Mouse (Mus musculus): ENCODE measurements around the gene Sephs2.

DNA sequence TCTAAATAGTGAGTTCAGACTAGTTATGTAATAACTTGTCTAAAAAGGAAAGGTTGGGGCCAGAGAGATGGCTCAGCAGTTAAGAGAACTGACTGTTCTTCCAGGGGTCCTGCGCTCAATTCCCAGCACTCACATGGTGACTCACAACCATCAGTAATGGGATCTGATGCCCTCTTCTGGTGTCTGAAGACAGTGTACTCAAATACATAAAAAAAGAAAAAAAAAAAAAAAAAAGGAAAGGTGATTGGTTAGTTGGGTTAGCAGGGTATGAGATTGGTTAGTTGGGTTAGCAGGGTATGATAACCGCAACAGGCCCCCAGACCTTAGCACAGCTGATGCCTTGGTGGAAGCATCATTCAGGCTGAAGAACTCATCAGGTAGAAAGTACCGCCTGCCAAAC is 10.3 kb downstream of the Sephs2 start:
- TF ChIP-seq TAL1 (IDR thresholded peaks at IDR 0.05; ENCODE audit: low read length) (no peak), GATA1 (IDR thresholded peaks at IDR 0.05; ENCODE audit: low read length) (no peak)
